Mouse (Mus musculus) thymus, adult 2 months (tissue): Measurements from ENCODE around the gene Spaca6. TPM values are rescaled to one million over a fixed set of nuclear protein-coding genes. Genes with fewer than 3 reads are reported as not detected.

Experiments used
- DNase-seq: peaks from one replicate; pipeline ENCODE4 v3.0.0; 2021
- H3K27ac ChIP-seq: fragments of 200-500 bp; 2 replicates; pipeline ENCODE4 v1.5.1; 2012; ENCODE audit warnings: low read length, control low read depth; ENCODE audit not compliant: control insufficient read depth, insufficient read depth
- H3K27me3 ChIP-seq: fragments of 200-500 bp; 2 replicates; pipeline ENCODE4 v1.6.1; 2012; ENCODE audit warnings: mild to moderate bottlenecking, low read length, moderate library complexity, mixed read lengths; ENCODE audit not compliant: control insufficient read depth, insufficient read depth
- H3K36me3 ChIP-seq: fragments of 200-500 bp; 2 replicates; pipeline ENCODE4 v1.6.1; 2012; ENCODE audit warnings: mild to moderate bottlenecking, low read length, moderate library complexity; ENCODE audit not compliant: control insufficient read depth, insufficient read depth
- H3K4me1 ChIP-seq: fragments of 200-500 bp; replicated peaks from 2 replicates; pipeline ENCODE4 v1.6.1; 2012; ENCODE audit warnings: low read length; ENCODE audit not compliant: control insufficient read depth, insufficient read depth
- H3K4me3 ChIP-seq: fragments of 200-500 bp; 2 replicates; pipeline ENCODE4 v1.5.1; 2012; ENCODE audit warnings: mild to moderate bottlenecking, low read length, control low read depth, moderate library complexity; ENCODE audit not compliant: control insufficient read depth, insufficient read depth
- CTCF ChIP-seq: fragments of 200-500 bp; IDR thresholded peaks from 2 replicates; pipeline ENCODE4 v1.5.1; 2012; ENCODE audit warnings: mild to moderate bottlenecking, control low read depth, low read length, moderate library complexity, borderline replicate concordance; ENCODE audit not compliant: control insufficient read depth, poor library complexity, insufficient read depth; ENCODE audit errors: extremely low read depth
- POLR2A ChIP-seq: fragments of 200-500 bp; IDR thresholded peaks from 2 replicates; pipeline ENCODE4 v1.6.1; 2012; ENCODE audit warnings: mild to moderate bottlenecking, low read length, control low read depth, moderate library complexity; ENCODE audit not compliant: control insufficient read depth, poor library complexity, insufficient read depth; ENCODE audit errors: extremely low read depth
- WGBS: fragments of 180-500 bp; shearing (Covaris S2); methylation state at CpG from one replicate; pipeline ENCODE4 v1.1.7; 2018; 5-methylcytosine and 5-hydroxymethylcytosine counted together
- polyA plus RNA-seq: library from polyadenylated mRNA; depleted of rRNA; stranded (reverse); fragments of >200 nt; gene quantifications from 2 replicates; pipeline ENCODE4 v1.2.3, GENCODE M21; 2012; rRNA removed

The Spaca6 gene
- polyA plus RNA-seq, 1 experiment, result 14.9 TPM

- TF ChIP-seq POLR2A (no peak), CTCF (no peak)
- H3K27me3 ChIP-seq, result no peaks in the 10 kb centered on the region
- H3K4me3 ChIP-seq, result no peak overlapping the region
- H3K4me1 ChIP-seq, result no peaks in the 10 kb centered on the region
- DNase-seq, result no peak
- 100% methylated on average over 1 of the region's 1 CpGs for WGBS
- no peak overlapping the region for H3K27ac ChIP-seq
- no peaks in the 10 kb centered on the region for H3K36me3 ChIP-seq
Observed at GRCm38 (mm10) chr17:17879347-17879746, 52.4 kb downstream of the Spaca6 start.

- Histone ChIP-seq H3K4me3 (no peak overlapping the region), H3K4me1 (no peaks in the 10 kb centered on the region), H3K27me3 (no peaks in the 10 kb centered on the region), H3K36me3 (no peaks in the 10 kb centered on the region), H3K27ac (no peak overlapping the region)
- WGBS, result 97% methylated on average over 3 of the region's 3 CpGs
- no peak for DNase-seq
- TF ChIP-seq CTCF (no peak), POLR2A (no peak)
Observed at GRCm38 (mm10) chr17:17882672-17883071, 55.7 kb downstream of the Spaca6 start.

GRCm38 (mm10) chr17:17883840-17884239 lies 56.9 kb downstream of the Spaca6 start, which contains the start of gene Fpr1:
TSS of gene Fpr1 (minus strand) at chr17:17883940.
- no peak within 1 kb of the TSS for H3K27ac ChIP-seq

GRCm38 (mm10) chr17:17887774-17888248 lies 60.9 kb downstream of the Spaca6 start, which contains the start of the genes Fpr2 and Fpr3:
TSS of gene Fpr2 (plus strand) at chr17:17887824.
TSS of gene Fpr3 (plus strand) at chr17:17887852.
- 49% methylated on average over 1 of the region's 1 CpGs for WGBS
- H3K36me3 ChIP-seq, result no peaks in the 10 kb centered on the region
- H3K4me3 ChIP-seq, result no peak within 1 kb of the TSS
- no peaks in the 10 kb centered on the region for H3K27me3 ChIP-seq
- H3K27ac ChIP-seq, result no peak within 1 kb of the TSS
- no peaks in the 10 kb centered on the region for H3K4me1 ChIP-seq
- TF ChIP-seq POLR2A (no peak), CTCF (no peak)
- no peak for DNase-seq

More at GRCm38 (mm10) chr17:17883840-17884239, 56.9 kb downstream of the Spaca6 start, which contains the start of gene Fpr1:
- WGBS, result 83% methylated on average over 1 of the region's 1 CpGs
- Histone ChIP-seq H3K4me3 (no peak within 1 kb of the TSS), H3K36me3 (no peaks in the 10 kb centered on the region), H3K4me1 (no peaks in the 10 kb centered on the region), H3K27me3 (no peaks in the 10 kb centered on the region)
- no peak for DNase-seq
- no peak for TF ChIP-seq POLR2A
- TF ChIP-seq CTCF, result no peak

- WGBS, result 97% methylated on average over 2 of the region's 2 CpGs
- TF ChIP-seq POLR2A (no peak), CTCF (no peak)
- Histone ChIP-seq H3K27ac (no peak overlapping the region), H3K4me1 (no peaks in the 10 kb centered on the region), H3K36me3 (no peaks in the 10 kb centered on the region), H3K27me3 (no peaks in the 10 kb centered on the region), H3K4me3 (no peak overlapping the region)
- no peak for DNase-seq
Observed at GRCm38 (mm10) chr17:17889732-17890425, 62.9 kb downstream of the Spaca6 start.

Other genes with a start within 250 kb of the Spaca6 start
- gene Lnpep, start 202.1 kb upstream of the Spaca6 start, polyA plus RNA-seq, result 18.9 and 19.4 TPM in 2 replicates
- gene Vmn2r90, start 123.4 kb upstream of the Spaca6 start, polyA plus RNA-seq, result 0.04 TPM in 1 of 2 replicates, not detected in the other
- 0.33 and 0.50 TPM in 2 replicates for gene Has1, start 28.0 kb downstream of the Spaca6 start, polyA plus RNA-seq
- 0.50 and 0.74 TPM in 2 replicates for gene Fpr1, start 56.8 kb downstream of the Spaca6 start, polyA plus RNA-seq
- 0.18 and 0.73 TPM in 2 replicates for gene Fpr2, start 60.7 kb downstream of the Spaca6 start, polyA plus RNA-seq
- not detected in 2 replicates for gene Fpr3, start 60.7 kb downstream of the Spaca6 start, polyA plus RNA-seq
- gene Fpr-rs4, start 194.6 kb downstream of the Spaca6 start, polyA plus RNA-seq, result not detected in 2 replicates
- gene Vmn2r124, start 222.3 kb downstream of the Spaca6 start, polyA plus RNA-seq, result not detected in 2 replicates